In the genomic region with DNA sequence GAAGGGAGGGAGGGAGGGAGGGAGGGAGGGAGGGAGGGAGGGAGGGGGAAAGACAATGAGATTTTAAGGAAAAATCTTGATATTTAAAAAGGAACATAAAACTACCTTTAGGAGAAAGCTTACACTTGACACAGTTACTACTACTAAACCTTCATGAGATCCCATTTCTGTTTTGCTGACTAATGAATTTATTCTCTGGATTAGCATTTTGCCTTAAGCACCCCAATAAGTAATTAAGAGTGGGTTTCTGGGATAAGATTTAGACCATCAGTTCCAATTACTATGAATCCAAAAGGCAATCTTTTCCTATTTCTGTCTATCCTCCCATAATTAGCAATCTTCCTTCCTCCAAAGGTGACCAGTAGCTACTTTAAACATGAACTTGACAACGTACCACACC, we compare ENCODE assay signal across 17 mouse cellular contexts.
"Had no signal": no experiment of that assay in that cellular context is flagged by ENCODE, and none has a peak within 500 bp of the region (broad histone marks: within the 10 kb centered on the region; RNA-seq: fewer than 3 reads in every experiment).

No protein-coding gene starts in this region.

- H3K9ac ChIP-seq: liver, postnatal 0 days; lung, embryonic 15.5 days; midbrain, embryonic 13.5 days; midbrain, embryonic 15.5 days; neural tube, embryonic 12.5 days; stomach, embryonic 15.5 days had no signal

- H3K27ac ChIP-seq: lung, embryonic 15.5 days; macrophage; midbrain, embryonic 13.5 days; midbrain, embryonic 15.5 days; neural tube, embryonic 12.5 days; stomach, embryonic 15.5 days; stomach, postnatal 0 days had no signal

- H3K4me1 ChIP-seq: lung, embryonic 15.5 days; midbrain, embryonic 13.5 days; midbrain, embryonic 15.5 days; neural tube, embryonic 12.5 days; stomach, embryonic 15.5 days had no signal

- H3K4me2 ChIP-seq: lung, embryonic 15.5 days; midbrain, embryonic 11.5 days; midbrain, embryonic 13.5 days; midbrain, embryonic 15.5 days; neural tube, embryonic 12.5 days; stomach, embryonic 15.5 days had no signal

- DNase-seq: liver, postnatal 0 days; lung, adult 2 months; lung, postnatal 14 days; lung, postnatal 36 days; right cerebral cortex, postnatal 14 days; thymus, adult 2 months; thymus, postnatal 14 days; thymus, postnatal 36 days had no signal

- H3K9me3 ChIP-seq: lung, embryonic 15.5 days; megakaryocyte, embryonic 14.5 days; midbrain, embryonic 13.5 days; midbrain, embryonic 15.5 days; neural tube, embryonic 12.5 days; stomach, embryonic 15.5 days had no signal

- H3K27me3 ChIP-seq: lung, embryonic 15.5 days; midbrain, embryonic 13.5 days; midbrain, embryonic 15.5 days; neural tube, embryonic 12.5 days; stomach, embryonic 15.5 days had no signal

- H3K4me3 ChIP-seq: lung, embryonic 15.5 days; megakaryocyte, embryonic 14.5 days; midbrain, embryonic 13.5 days; midbrain, embryonic 15.5 days; neural tube, embryonic 12.5 days; stomach, embryonic 15.5 days had no signal

- H3K36me3 ChIP-seq: lung, embryonic 15.5 days; midbrain, embryonic 13.5 days; midbrain, embryonic 15.5 days; neural tube, embryonic 12.5 days; stomach, embryonic 15.5 days had no signal
